Mouse (Mus musculus): Measurements from ENCODE around the gene Isyna1. TPM values are rescaled to one million over a fixed set of nuclear protein-coding genes. Genes with fewer than 3 reads are reported as not detected.

The Isyna1 gene
- polyA plus RNA-seq, 1 experiment: 92.4 TPM

GRCm38 (mm10) chr8:70634066-70634465 is 39.9 kb downstream of the Isyna1 start:
- TF ChIP-seq POLR2A (IDR thresholded peaks at IDR 0.05; ENCODE audit: low read depth, low read length): no peak
- TF ChIP-seq CTCF (IDR thresholded peaks at IDR 0.05; ENCODE audit: extremely low read depth, insufficient read length, insufficient replicate concordance, low read depth, low read length): no peak
- Histone ChIP-seq H3K36me3 (ENCODE audit: control insufficient read depth, insufficient read depth, low read length) (no peaks in the 10 kb centered on the region), H3K4me1 (ENCODE audit: control insufficient read depth, insufficient read depth, insufficient read length, low read length) (peaks cover 46% of the 10 kb centered on the region), H3K4me3 (ENCODE audit: low read depth, low read length) (no peak overlapping the region), H3K27me3 (ENCODE audit: control insufficient read depth, insufficient read depth, low read length) (no peaks in the 10 kb centered on the region), H3K27ac (ENCODE audit: insufficient read depth, low read depth, low read length) (no peak overlapping the region)
- WGBS: 36% methylated on average over 6 of the region's 6 CpGs

DNA sequence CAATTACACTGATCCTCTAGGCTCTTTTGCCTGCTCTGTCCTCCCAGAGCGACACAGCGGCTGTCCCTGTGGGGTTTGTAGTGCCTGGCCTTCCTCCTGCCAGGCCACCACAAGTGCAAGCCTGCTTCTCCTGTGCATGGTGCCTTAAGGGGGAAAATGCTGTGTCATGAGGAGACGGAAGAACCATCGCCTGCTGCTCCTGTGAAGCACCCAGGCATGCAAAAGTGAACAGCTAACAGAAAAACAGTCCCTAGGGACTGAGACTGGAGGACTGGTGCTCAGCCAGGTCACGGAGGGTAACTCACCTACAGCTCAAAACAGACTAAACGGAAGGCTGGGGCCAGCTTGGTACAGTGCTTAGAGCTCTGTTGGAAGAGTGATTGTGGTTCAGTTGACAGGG is 41.4 kb downstream of the Isyna1 start:
- Histone ChIP-seq H3K4me1 (ENCODE audit: control insufficient read depth, insufficient read depth, insufficient read length, low read length) (peaks cover 39% of the 10 kb centered on the region), H3K27ac (ENCODE audit: insufficient read depth, low read depth, low read length) (no peak overlapping the region), H3K4me3 (ENCODE audit: low read depth, low read length) (no peak overlapping the region), H3K27me3 (ENCODE audit: control insufficient read depth, insufficient read depth, low read length) (no peaks in the 10 kb centered on the region), H3K36me3 (ENCODE audit: control insufficient read depth, insufficient read depth, low read length) (no peaks in the 10 kb centered on the region)
- TF ChIP-seq POLR2A (IDR thresholded peaks at IDR 0.05; ENCODE audit: low read depth, low read length) (no peak), CTCF (IDR thresholded peaks at IDR 0.05; ENCODE audit: extremely low read depth, insufficient read length, insufficient replicate concordance, low read depth, low read length) (no peak)
- 83% methylated on average over 6 of the region's 6 CpGs for WGBS

GRCm38 (mm10) chr8:70636838-70637237 is 42.7 kb downstream of the Isyna1 start:
- Histone ChIP-seq H3K27ac (ENCODE audit: insufficient read depth, low read depth, low read length) (peak overlapping the region; percentile 39; the same call in 1 of the 2 replicates), H3K4me3 (ENCODE audit: low read depth, low read length) (no peak overlapping the region), H3K36me3 (ENCODE audit: control insufficient read depth, insufficient read depth, low read length) (no peaks in the 10 kb centered on the region), H3K27me3 (ENCODE audit: control insufficient read depth, insufficient read depth, low read length) (no peaks in the 10 kb centered on the region), H3K4me1 (ENCODE audit: control insufficient read depth, insufficient read depth, insufficient read length, low read length) (peaks cover 26% of the 10 kb centered on the region)
- WGBS: 42% methylated on average over 8 of the region's 8 CpGs
- TF ChIP-seq CTCF (IDR thresholded peaks at IDR 0.05; ENCODE audit: extremely low read depth, insufficient read length, insufficient replicate concordance, low read depth, low read length): no peak
- no peak for TF ChIP-seq POLR2A (IDR thresholded peaks at IDR 0.05; ENCODE audit: low read depth, low read length)

GRCm38 (mm10) chr8:70638752-70639151 is 44.6 kb downstream of the Isyna1 start:
- no peaks in the 10 kb centered on the region for H3K36me3 ChIP-seq (ENCODE audit: control insufficient read depth, insufficient read depth, low read length)
- 70% methylated on average over 9 of the region's 9 CpGs for WGBS
- peaks cover 23% of the 10 kb centered on the region for H3K4me1 ChIP-seq (ENCODE audit: control insufficient read depth, insufficient read depth, insufficient read length, low read length)
- H3K4me3 ChIP-seq (ENCODE audit: low read depth, low read length): no peak overlapping the region
- TF ChIP-seq POLR2A (IDR thresholded peaks at IDR 0.05; ENCODE audit: low read depth, low read length): no peak
- no peak for TF ChIP-seq CTCF (IDR thresholded peaks at IDR 0.05; ENCODE audit: extremely low read depth, insufficient read length, insufficient replicate concordance, low read depth, low read length)
- no peak overlapping the region for H3K27ac ChIP-seq (ENCODE audit: insufficient read depth, low read depth, low read length)
- H3K27me3 ChIP-seq (ENCODE audit: control insufficient read depth, insufficient read depth, low read length): no peaks in the 10 kb centered on the region

DNA sequence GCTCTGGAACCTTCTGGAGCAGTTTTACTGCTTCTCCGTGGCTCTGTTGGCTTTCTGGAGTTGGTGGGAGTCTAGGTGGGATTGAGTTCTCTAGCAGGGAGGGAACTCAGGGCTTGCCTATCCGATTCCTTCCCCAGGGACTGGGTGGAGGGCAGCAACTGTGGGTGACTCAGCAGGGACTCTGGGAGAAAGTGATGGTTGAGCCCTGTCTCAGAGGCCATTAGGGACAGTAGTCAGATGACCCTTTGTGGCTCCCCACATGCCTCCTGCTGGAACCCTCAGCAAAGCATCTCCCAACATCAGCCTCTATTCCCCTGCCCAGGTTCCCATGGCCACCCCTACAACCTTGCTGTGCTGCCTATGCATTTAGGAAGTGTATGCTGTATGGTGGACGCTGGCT is 48.8 kb downstream of the Isyna1 start:
- Histone ChIP-seq H3K4me3 (ENCODE audit: low read depth, low read length) (no peak overlapping the region), H3K27me3 (ENCODE audit: control insufficient read depth, insufficient read depth, low read length) (no peaks in the 10 kb centered on the region), H3K36me3 (ENCODE audit: control insufficient read depth, insufficient read depth, low read length) (no peaks in the 10 kb centered on the region), H3K4me1 (ENCODE audit: control insufficient read depth, insufficient read depth, insufficient read length, low read length) (peaks cover 12% of the 10 kb centered on the region; the same call in 1 of the 2 replicates), H3K27ac (ENCODE audit: insufficient read depth, low read depth, low read length) (no peak overlapping the region)
- no peak for TF ChIP-seq POLR2A (IDR thresholded peaks at IDR 0.05; ENCODE audit: low read depth, low read length)
- no peak for TF ChIP-seq CTCF (IDR thresholded peaks at IDR 0.05; ENCODE audit: extremely low read depth, insufficient read length, insufficient replicate concordance, low read depth, low read length)
- 76% methylated on average over 3 of the region's 3 CpGs for WGBS

GRCm38 (mm10) chr8:70644065-70644464 is 49.9 kb downstream of the Isyna1 start:
- Histone ChIP-seq H3K36me3 (ENCODE audit: control insufficient read depth, insufficient read depth, low read length) (peaks cover 2% of the 10 kb centered on the region; the same call in 1 of the 2 replicates), H3K4me3 (ENCODE audit: low read depth, low read length) (no peak overlapping the region), H3K27me3 (ENCODE audit: control insufficient read depth, insufficient read depth, low read length) (no peaks in the 10 kb centered on the region), H3K27ac (ENCODE audit: insufficient read depth, low read depth, low read length) (no peak overlapping the region), H3K4me1 (ENCODE audit: control insufficient read depth, insufficient read depth, insufficient read length, low read length) (peaks cover 21% of the 10 kb centered on the region; the same call in 1 of the 2 replicates)
- WGBS: 96% methylated on average over 2 of the region's 2 CpGs
- no peak for TF ChIP-seq POLR2A (IDR thresholded peaks at IDR 0.05; ENCODE audit: low read depth, low read length)
- peak; percentile 31; the same call in 1 of the 2 replicates for TF ChIP-seq CTCF (IDR thresholded peaks at IDR 0.05; ENCODE audit: extremely low read depth, insufficient read length, insufficient replicate concordance, low read depth, low read length)

- H3K27ac ChIP-seq (ENCODE audit: insufficient read depth, low read depth, low read length): no peak overlapping the region
- no peak for TF ChIP-seq CTCF (IDR thresholded peaks at IDR 0.05; ENCODE audit: extremely low read depth, insufficient read length, insufficient replicate concordance, low read depth, low read length)
- TF ChIP-seq POLR2A (IDR thresholded peaks at IDR 0.05; ENCODE audit: low read depth, low read length): no peak
Observed at GRCm38 (mm10) chr8:70645501-70646224, 51.5 kb downstream of the Isyna1 start.

More at GRCm38 (mm10) chr8:70645501-70646224, 51.5 kb downstream of the Isyna1 start:
- Histone ChIP-seq H3K36me3 (ENCODE audit: control insufficient read depth, insufficient read depth, low read length) (peaks cover 12% of the 10 kb centered on the region), H3K27me3 (ENCODE audit: control insufficient read depth, insufficient read depth, low read length) (no peaks in the 10 kb centered on the region), H3K4me1 (ENCODE audit: control insufficient read depth, insufficient read depth, insufficient read length, low read length) (peaks cover 33% of the 10 kb centered on the region; the same call in 1 of the 2 replicates), H3K4me3 (ENCODE audit: low read depth, low read length) (no peak overlapping the region)
- 45% methylated on average over 17 of the region's 17 CpGs for WGBS
